30 mouse cellular contexts compared by ENCODE assay signal in genomic region chr2:49191695-49192094, GRCm38 (mm10).
"Had no signal": no experiment of that assay in that cellular context is flagged by ENCODE, and none has a peak within 500 bp of the region (broad histone marks: within the 10 kb centered on the region; RNA-seq: fewer than 3 reads in every experiment).

No protein-coding gene starts in this region.

- H3K9me3 ChIP-seq: heart, embryonic 12.5 days; heart, embryonic 13.5 days; heart, embryonic 15.5 days; hindbrain, embryonic 10.5 days; hindbrain, embryonic 12.5 days; hindbrain, embryonic 13.5 days; hindbrain, embryonic 15.5 days; intestine, embryonic 15.5 days; kidney, embryonic 15.5 days had no signal

- H3K4me3 ChIP-seq: heart, embryonic 12.5 days; heart, embryonic 13.5 days; heart, embryonic 15.5 days; hindbrain, embryonic 10.5 days; hindbrain, embryonic 12.5 days; hindbrain, embryonic 13.5 days; hindbrain, embryonic 15.5 days; intestine, embryonic 15.5 days; kidney, embryonic 15.5 days; layer of hippocampus, adult 2 months; left cerebral cortex, adult 2 months had no signal

- H3K9ac ChIP-seq: heart, embryonic 12.5 days; heart, embryonic 13.5 days; heart, embryonic 15.5 days; hindbrain, embryonic 12.5 days; hindbrain, embryonic 13.5 days; hindbrain, embryonic 14.5 days; hindbrain, embryonic 15.5 days; intestine, embryonic 15.5 days; kidney, embryonic 15.5 days had no signal

- H3K27ac ChIP-seq: heart, embryonic 13.5 days; heart, embryonic 15.5 days; hindbrain, embryonic 10.5 days; hindbrain, embryonic 12.5 days; hindbrain, embryonic 13.5 days; hindbrain, embryonic 14.5 days; hindbrain, embryonic 15.5 days; hindbrain, postnatal 0 days; intestine, embryonic 15.5 days; kidney, embryonic 15.5 days; kidney, postnatal 0 days; layer of hippocampus, adult 2 months; left cerebral cortex, adult 2 months had no signal

- H3K36me3 ChIP-seq: heart, embryonic 12.5 days; heart, embryonic 13.5 days; heart, embryonic 15.5 days; hindbrain, embryonic 10.5 days; hindbrain, embryonic 12.5 days; hindbrain, embryonic 13.5 days; hindbrain, embryonic 15.5 days; intestine, embryonic 15.5 days; kidney, embryonic 15.5 days had no signal

- H3K27me3 ChIP-seq: heart, embryonic 12.5 days; heart, embryonic 13.5 days; heart, embryonic 15.5 days; hindbrain, embryonic 12.5 days; hindbrain, embryonic 13.5 days; hindbrain, embryonic 15.5 days; intestine, embryonic 15.5 days; kidney, embryonic 15.5 days had no signal

- H3K4me1 ChIP-seq: heart, embryonic 12.5 days; heart, embryonic 13.5 days; heart, embryonic 15.5 days; hindbrain, embryonic 10.5 days; hindbrain, embryonic 12.5 days; hindbrain, embryonic 13.5 days; hindbrain, embryonic 15.5 days; intestine, embryonic 15.5 days; kidney, embryonic 15.5 days had no signal

- DNase-seq: heart, postnatal 10 days; heart, postnatal 14 days; heart, postnatal 36 days; heart, postnatal 4 days; kidney, adult 11 months; kidney, adult 18-20 months; kidney, adult 2 months; kidney, adult 8-10 months; kidney, adult 9 months; kidney, postnatal 10 days; kidney, postnatal 14 days; kidney, postnatal 25 days; kidney, postnatal 36 days; kidney, postnatal 4 days; layer of hippocampus, adult 9-11 months; layer of hippocampus, postnatal 36 days had no signal
